Mouse (Mus musculus): ENCODE measurements around the gene Pih1d1. TPM values are rescaled to one million over a fixed set of nuclear protein-coding genes. Genes with fewer than 3 reads are reported as not detected.
"Not testable (repeated sequence)": the region's sequence is repeated elsewhere in the genome, so short reads cannot be mapped to it uniquely, and the experiment has no call there.

Pih1d1 gene
- total and polyA plus RNA-seq, 2 experiments from 2014 or later = 79.3 to 124 TPM

DNA sequence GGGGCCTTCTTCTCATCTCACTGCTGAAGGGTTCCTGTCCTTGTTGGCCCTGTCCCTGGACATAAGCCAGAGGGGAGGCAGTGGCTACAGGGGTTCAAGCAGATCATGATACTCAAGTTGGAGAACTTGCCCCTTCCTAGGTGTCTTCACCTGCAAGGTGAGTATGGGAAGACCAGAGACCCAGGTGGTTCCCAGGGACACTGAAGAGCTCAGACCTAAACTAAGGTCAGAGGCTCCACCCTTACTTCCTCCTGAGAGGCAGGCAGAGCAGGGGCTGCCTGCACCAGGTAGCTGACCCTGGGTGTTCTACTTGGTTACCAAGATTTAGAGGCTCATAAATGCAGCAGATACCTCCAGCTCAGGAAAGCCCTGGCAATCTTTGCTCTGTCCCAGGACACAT lies 32.1 kb upstream of the Pih1d1 start:
- H3K4me1 ChIP-seq (ENCODE audit: insufficient read depth, low read length) = peaks cover 8% of the 10 kb centered on the region
- H3K27me3 ChIP-seq (ENCODE audit: insufficient read depth, low read length) = no peaks in the 10 kb centered on the region
- H3K9ac ChIP-seq (replicated peaks; ENCODE audit: low read length) = no peak overlapping the region
- H3K4me2 ChIP-seq (ENCODE audit: low read depth, low read length) = no peak overlapping the region
- H3K27ac ChIP-seq = no peak overlapping the region
- no peaks in the 10 kb centered on the region for H3K9me3 ChIP-seq (ENCODE audit: low read length)
- no peak for DNase-seq (ENCODE audit: low spot score)
- peaks cover 66% of the 10 kb centered on the region for H3K36me3 ChIP-seq (ENCODE audit: insufficient read depth, low read length)
- no peak overlapping the region for H3K4me3 ChIP-seq (ENCODE audit: low read length)
- ATAC-seq = no peak
- no peak for TF ChIP-seq CTCF (IDR thresholded peaks at IDR 0.05; ENCODE audit: low read depth)

DNA sequence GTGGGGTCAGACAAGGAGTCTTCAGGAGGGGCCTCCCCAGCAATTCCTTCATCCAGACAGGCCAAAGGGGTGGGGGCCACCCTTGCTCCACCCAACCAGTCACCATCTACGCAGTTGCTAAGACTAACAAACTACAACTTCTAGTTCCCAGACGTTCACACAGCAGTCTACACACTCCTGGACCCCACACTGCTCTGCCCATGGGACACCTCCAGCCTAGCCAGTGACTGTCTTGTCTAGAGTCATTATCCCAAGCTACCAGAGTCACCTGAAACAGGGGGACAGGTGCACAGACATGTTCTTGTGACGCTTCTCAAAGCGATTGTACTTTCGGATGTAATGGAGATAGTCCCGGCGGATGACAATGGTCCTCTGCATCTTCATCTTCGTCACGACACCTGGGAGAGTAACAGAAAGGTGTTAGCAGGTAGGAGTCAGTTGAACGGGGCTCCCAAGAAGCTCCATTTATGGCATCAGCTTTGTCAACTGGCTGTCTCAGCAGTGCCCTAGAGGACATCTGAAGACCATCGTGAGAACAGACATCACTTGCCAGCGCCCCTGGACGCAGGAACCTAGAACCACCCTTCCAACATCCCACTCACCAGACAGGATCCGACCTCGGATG lies 31.4 kb upstream of the Pih1d1 start:
- TF ChIP-seq CTCF (IDR thresholded peaks at IDR 0.05; ENCODE audit: low read depth) = no peak
- ATAC-seq = no peak
- 83% methylated on average over 15 of the region's 15 CpGs for WGBS

DNA sequence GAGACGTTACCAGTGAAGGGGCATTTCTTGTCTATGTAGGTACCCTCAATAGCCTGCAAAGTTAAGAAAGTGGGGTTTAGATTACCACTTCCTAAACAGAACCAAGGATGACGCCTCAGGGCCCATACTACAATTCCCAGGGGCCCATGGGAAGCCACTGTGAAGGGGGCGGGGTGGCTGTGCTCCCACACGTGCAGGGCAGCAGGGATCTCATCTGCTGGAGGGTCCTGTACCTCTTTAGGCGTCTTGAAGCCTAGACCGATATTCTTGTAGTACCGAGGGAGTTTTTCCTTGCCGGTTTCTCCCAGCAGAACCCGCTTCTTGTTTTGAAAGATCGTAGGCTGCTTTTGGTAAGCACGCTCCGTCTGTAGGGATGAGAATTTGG lies 30.9 kb upstream of the Pih1d1 start:
- peak overlapping the region; percentile 78 for H3K9ac ChIP-seq (replicated peaks; ENCODE audit: low read length)
- no peak for TF ChIP-seq CTCF (IDR thresholded peaks at IDR 0.05; ENCODE audit: low read depth)
- no peak for ATAC-seq
- H3K9me3 ChIP-seq (ENCODE audit: low read length) = no peaks in the 10 kb centered on the region
- peaks cover 69% of the 10 kb centered on the region for H3K36me3 ChIP-seq (ENCODE audit: insufficient read depth, low read length)
- H3K4me1 ChIP-seq (ENCODE audit: insufficient read depth, low read length) = peaks cover 14% of the 10 kb centered on the region
- 22% methylated on average over 12 of the region's 12 CpGs for WGBS
- no peaks in the 10 kb centered on the region for H3K27me3 ChIP-seq (ENCODE audit: insufficient read depth, low read length)
- peak; percentile 46 for DNase-seq (ENCODE audit: low spot score)
- peak overlapping the region; percentile 64 for H3K4me3 ChIP-seq (ENCODE audit: low read length)
- peak overlapping the region; percentile 87; the same call in 1 of the 2 replicates for H3K27ac ChIP-seq
- peak overlapping the region; percentile 96 for H3K4me2 ChIP-seq (ENCODE audit: low read depth, low read length)

More for the DNA sequence above, 31.4 kb upstream of the Pih1d1 start:
- Histone ChIP-seq H3K4me3 (ENCODE audit: low read length) (peak overlapping the region; percentile 64), H3K36me3 (ENCODE audit: insufficient read depth, low read length) (peaks cover 70% of the 10 kb centered on the region), H3K9ac (replicated peaks; ENCODE audit: low read length) (peak overlapping the region; percentile 78; the same call in 1 of the 2 replicates), H3K4me1 (ENCODE audit: insufficient read depth, low read length) (peaks cover 14% of the 10 kb centered on the region), H3K27me3 (ENCODE audit: insufficient read depth, low read length) (no peaks in the 10 kb centered on the region), H3K9me3 (ENCODE audit: low read length) (no peaks in the 10 kb centered on the region), H3K4me2 (ENCODE audit: low read depth, low read length) (peak overlapping the region; percentile 96), H3K27ac (0 out of 2 replicates have a peak overlapping the region, but pooled peaks have one; percentile 87)
- no peak for DNase-seq (ENCODE audit: low spot score)

DNA sequence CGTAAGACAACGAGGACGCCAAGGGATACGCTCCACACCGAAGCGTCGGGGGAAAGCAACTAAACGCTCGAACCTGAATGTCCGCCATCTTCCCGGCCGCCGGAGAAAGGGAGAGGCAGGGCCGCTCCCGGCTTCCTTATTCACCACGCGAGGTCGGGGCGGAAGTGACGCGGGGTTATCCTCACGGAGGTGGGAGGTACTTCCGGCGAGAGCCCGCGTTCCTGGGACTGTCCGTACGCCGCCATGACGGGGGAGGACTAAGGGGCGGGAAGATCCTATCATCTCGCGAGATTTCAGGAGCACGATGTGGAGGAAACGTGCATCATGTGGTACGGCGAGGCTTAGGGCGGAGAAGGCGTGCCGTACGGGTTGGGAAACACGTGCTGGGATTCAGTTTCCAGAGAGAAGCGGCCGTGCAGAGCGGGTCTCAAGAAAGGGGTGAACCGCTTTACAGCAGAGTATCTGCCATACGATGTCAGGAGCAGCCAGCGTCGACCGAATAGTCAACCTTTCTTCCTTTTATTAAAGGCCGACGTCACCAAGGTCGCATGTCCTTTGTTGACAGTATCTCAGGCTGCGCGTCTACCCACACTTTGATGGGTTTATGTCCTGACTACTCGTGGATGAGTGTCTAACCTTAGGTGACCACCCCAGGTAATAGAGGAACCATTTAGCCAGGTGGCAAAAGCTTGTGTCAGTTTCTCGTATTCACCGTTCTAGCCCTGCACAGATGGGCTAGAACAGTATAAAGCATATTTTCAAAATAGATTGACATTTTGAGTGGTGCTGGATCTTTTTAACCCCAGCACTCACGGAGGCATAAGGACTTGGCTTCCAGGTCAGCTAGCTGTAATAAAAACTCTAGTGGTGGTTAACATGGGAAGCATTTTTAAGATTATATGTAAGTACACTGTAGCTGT lies 29.6 kb upstream of the Pih1d1 start, which contains the start of gene Rps11:
Gene Rps11 (minus strand): TSS at position 216 of the 920 bp plus-strand sequence.
- peak within 1 kb of the TSS; percentile 96 for H3K4me2 ChIP-seq (ENCODE audit: low read depth, low read length)
- TF ChIP-seq CTCF (IDR thresholded peaks at IDR 0.05; ENCODE audit: low read depth) = peak; percentile 34
- ATAC-seq = peak; percentile 88
- DNase-seq (ENCODE audit: low spot score) = peak; percentile 100
- no peaks in the 10 kb centered on the region for H3K27me3 ChIP-seq (ENCODE audit: insufficient read depth, low read length)
- 1% methylated on average over 59 of the region's 59 CpGs for WGBS
- H3K36me3 ChIP-seq (ENCODE audit: insufficient read depth, low read length) = peaks cover 59% of the 10 kb centered on the region
- H3K4me1 ChIP-seq (ENCODE audit: insufficient read depth, low read length) = peaks cover 14% of the 10 kb centered on the region
- no peaks in the 10 kb centered on the region for H3K9me3 ChIP-seq (ENCODE audit: low read length)
- peak within 1 kb of the TSS; percentile 78 for H3K9ac ChIP-seq (replicated peaks; ENCODE audit: low read length)
- H3K27ac ChIP-seq = peak within 1 kb of the TSS; percentile 87
- H3K4me3 ChIP-seq (ENCODE audit: low read length) = peak within 1 kb of the TSS; percentile 64

DNA sequence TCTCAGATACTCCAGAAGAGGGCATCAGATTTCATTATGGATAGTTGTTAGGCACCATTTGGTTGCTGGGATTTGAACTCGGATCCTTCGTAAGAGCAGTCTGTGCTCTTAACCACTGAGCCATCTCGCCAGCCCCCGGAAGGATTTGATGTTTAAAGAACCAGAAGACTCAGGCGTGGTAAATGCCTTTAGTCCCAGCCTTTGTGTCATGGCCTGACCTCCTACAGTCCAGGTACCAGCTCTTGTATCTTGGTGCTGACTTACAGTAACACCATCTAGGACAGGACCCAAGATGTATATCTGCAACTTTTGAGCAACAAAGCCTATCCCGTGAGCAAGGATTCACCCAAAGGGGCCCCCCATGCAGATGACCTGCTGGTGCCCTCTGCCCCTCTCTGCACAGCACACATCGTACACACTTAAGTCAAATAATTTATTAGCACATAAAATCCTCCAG lies 28.9 kb upstream of the Pih1d1 start:
- peaks cover 53% of the 10 kb centered on the region for H3K36me3 ChIP-seq (ENCODE audit: insufficient read depth, low read length)
- no peak overlapping the region for H3K9ac ChIP-seq (replicated peaks; ENCODE audit: low read length)
- DNase-seq (ENCODE audit: low spot score) = peak; percentile 49
- H3K4me3 ChIP-seq (ENCODE audit: low read length) = no peak overlapping the region
- no peaks in the 10 kb centered on the region for H3K27me3 ChIP-seq (ENCODE audit: insufficient read depth, low read length)
- no peak for TF ChIP-seq CTCF (IDR thresholded peaks at IDR 0.05; ENCODE audit: low read depth)
- H3K9me3 ChIP-seq (ENCODE audit: low read length) = no peaks in the 10 kb centered on the region
- no peak overlapping the region for H3K4me2 ChIP-seq (ENCODE audit: low read depth, low read length)
- peak overlapping the region; percentile 80 for H3K27ac ChIP-seq
- peaks cover 14% of the 10 kb centered on the region for H3K4me1 ChIP-seq (ENCODE audit: insufficient read depth, low read length)
- 20% methylated on average over 7 of the region's 7 CpGs for WGBS
- no peak for ATAC-seq

DNA sequence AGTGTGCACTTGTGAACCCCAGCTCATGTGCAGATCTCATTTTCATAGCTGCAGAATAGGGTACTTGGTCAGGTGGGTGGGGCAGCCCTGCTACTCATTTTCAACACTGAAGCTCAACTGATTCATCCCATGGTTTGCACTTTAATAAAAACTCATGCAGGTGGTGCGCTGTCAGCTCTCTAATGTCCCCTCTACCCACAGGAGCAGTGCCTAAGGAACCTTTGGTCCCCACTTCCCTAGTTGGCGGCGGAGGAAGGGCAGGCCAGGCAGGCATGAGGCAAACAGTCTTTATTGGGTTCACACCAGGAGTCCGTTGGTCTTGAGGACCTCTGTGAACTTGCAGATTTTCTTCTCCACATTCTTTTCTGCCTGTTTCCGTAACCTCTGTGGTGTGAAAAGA lies 28.5 kb upstream of the Pih1d1 start:
- not testable (repeated sequence) for H3K27me3 ChIP-seq (ENCODE audit: insufficient read depth, low read length); ATAC-seq; DNase-seq (ENCODE audit: low spot score); H3K27ac ChIP-seq; H3K4me2 ChIP-seq (ENCODE audit: low read depth, low read length); H3K9ac ChIP-seq (replicated peaks; ENCODE audit: low read length); H3K9me3 ChIP-seq (ENCODE audit: low read length); H3K4me3 ChIP-seq (ENCODE audit: low read length)
- Histone ChIP-seq H3K36me3 (ENCODE audit: insufficient read depth, low read length) (peaks cover 49% of the 10 kb centered on the region), H3K4me1 (ENCODE audit: insufficient read depth, low read length) (peaks cover 14% of the 10 kb centered on the region)
- 65% methylated on average over 5 of the region's 5 CpGs for WGBS
